Mouse (Mus musculus): ENCODE measurements at regions not wholly inside any gene's neighbourhood (a gene's known extent, or its start where the extent isn't known, plus 50 kb on each side); places are given as distances from the start of the nearest gene placed in this dataset.

DNA sequence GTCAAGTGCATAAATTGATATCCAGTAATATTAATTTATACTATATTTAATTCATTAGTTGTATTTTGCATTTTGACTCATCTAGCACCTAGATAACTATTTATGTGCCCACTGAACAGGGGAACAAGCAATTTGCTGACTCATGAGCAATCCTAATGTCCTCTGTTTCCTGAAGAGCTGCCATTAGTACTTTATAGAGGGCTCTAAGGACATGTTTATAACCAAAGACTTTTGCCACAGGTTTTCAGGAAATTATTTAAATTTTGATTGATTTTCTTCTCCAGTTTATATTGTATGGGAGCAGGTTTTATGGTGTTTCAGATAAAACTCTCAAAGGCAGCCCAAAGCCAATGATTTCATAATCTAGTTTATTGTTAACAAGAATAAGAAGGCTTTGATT lies 1018.4 kb downstream of the Car8 start:
- TF ChIP-seq CTCF (IDR thresholded peaks at IDR 0.05; ENCODE audit: insufficient read depth, low read length) (no peak), POLR2A (IDR thresholded peaks at IDR 0.05; ENCODE audit: borderline replicate concordance, extremely low read depth, low read depth, low read length) (no peak)

Measured in lung, adult 2 months (tissue).